Mouse (Mus musculus) right cerebral cortex, postnatal 10 days (tissue): ENCODE measurements at regions not wholly inside any gene's neighbourhood (a gene's known extent, or its start where the extent isn't known, plus 50 kb on each side); places are given as distances from the start of the nearest gene placed in this dataset.

ENCODE experiments used
- DNase-seq, 2 experiments: peaks; one replicate each; pipeline ENCODE4 v3.0.0; 2021; ENCODE audit warnings: low spot score in 2 of 2

- DNase-seq, result no peak
These were observed 432.9 kb downstream of the Col11a1 start for GRCm38 (mm10) chr3:114463267-114463666.

DNA sequence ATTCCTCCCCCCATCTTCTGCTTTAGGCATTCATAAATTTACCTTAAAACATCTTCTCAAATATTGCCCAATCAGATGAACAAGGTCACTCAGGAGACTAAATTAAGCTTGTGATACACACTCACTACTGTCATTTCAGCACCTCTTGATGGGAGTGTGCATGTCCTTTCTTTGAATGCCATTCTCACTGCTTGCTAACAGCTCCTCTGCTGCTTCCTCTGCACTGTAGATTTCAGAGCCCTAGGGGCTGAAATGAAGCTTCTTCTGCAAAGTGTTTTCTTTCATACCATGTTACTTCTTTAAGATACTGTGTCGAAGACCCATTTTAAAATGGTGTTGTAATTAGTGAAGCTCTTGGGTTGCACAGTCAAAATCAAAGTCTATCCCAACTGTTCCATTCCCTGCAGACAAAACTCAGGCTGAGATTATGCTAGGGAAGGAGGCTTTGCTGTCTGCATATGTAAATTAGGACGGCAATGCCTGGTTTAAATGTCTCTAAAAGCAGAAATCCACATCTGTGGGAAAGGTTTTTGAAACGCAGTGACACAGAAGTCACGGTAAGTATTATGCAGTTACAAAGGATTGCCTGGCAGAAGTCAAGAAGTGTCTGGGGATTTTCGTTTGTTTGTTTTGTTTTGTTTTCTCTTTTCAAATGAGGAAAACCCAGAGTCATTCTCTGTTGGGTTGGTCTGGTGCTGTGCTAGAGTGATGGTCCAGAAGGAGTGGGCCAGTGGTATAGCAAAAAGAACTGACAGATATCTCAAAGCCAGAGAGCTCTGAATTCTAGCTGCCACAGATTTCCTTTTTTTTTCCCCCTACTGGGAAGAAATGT is 433.6 kb downstream of the Col11a1 start:
- no peak for DNase-seq

- DNase-seq, result no peak
These were observed 434.2 kb downstream of the Col11a1 start for GRCm38 (mm10) chr3:114464546-114464888.

GRCm38 (mm10) chr3:114483904-114484303 is 420.0 kb upstream of the Olfm3 start:
- no peak for DNase-seq

DNA sequence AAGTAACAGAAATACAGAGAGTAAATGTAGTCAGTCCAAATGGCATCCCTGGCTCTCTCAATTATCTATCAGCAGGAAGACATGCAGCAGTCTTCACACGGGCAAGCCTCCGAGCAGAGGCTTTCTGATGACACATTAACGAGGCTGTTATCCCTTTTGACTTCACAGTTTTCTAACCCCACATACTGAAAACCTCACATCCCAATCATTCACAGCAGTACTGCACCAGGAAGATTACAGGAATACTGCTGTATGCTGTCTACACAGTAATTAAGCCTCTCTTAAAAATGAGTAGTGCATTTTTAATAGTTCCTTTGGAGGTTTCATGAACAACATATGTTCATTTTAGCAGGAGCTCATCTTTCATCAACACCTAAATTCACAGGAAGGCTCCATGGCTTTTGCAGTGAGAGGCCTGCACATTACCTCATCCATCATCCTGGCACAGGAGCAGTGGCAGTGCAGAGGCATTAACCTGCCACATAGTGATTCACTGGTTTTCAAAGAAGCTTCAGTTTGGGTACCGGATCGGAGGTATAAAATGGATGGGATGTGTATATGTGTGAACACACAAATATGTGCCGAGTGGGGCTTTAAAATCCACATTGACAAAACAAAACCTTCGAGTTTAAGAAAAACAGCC is 396.1 kb upstream of the Olfm3 start:
- no peak for DNase-seq

DNA sequence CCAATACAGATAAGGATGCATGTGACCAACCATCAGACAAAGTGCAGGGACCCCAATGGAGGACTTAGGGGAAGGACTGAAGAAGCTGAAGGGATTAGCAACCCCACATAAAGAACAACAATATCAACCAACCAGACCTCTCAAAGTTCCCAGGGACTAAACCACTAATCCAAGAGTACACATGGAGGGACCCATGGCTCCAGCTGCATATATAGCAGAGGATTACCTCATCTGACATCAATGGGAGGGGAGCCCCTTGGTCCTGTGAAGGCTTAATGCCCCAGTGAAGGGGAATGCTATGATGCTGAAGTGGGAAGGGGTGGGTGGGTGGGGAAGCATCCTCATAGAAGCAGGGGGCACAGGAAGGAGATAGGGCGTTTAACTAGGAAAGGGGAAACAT is 388.6 kb upstream of the Olfm3 start:
- DNase-seq, result no peak

DNA sequence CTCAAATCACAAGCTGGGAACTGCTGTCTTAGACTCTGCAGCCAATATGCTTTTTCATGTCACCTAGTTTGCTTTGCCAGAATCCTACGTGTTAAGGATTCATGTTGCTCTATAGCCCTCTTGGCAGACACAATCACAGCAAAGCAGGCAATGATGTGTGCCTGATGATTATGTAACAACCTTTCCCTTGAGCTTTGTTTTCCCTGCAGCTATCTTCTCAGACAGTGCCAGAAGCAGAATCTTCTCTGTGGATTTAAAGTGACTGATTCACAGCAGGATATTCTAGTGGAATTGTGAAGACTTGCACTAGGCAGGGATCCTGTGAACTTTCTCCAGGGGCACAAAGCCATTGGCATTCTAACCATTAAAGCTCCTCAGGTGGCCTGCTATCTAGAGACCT is 359.5 kb upstream of the Olfm3 start:
- DNase-seq, result no peak

- DNase-seq, result peak; percentile 19 to 24
These were observed 356.7 kb upstream of the Olfm3 start for GRCm38 (mm10) chr3:114547218-114547617.

DNA sequence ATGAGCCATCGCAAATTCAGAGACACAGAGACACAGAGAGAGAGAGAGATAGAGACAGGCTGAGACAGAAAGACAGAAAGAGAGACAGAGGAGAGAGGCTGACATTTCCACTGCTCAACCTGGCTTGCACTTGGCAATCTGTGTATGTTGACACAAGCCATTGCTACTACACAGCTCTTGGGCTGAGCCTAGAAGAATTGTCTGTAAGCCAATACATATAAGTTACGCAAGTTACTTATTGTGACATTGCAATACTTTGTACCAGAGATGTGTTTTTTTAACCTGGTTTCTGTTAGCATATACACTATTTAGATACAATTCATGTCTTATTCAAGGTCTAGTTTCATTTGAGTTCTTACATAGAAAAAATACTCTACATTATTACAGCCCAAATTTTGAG is 332.9 kb upstream of the Olfm3 start:
- DNase-seq, result no peak
